Mouse (Mus musculus) C2C12 (cell line): ENCODE data around the gene Tceal3.
"Not testable (repeated sequence)": the region's sequence is repeated elsewhere in the genome, so short reads cannot be mapped to it uniquely, and the experiment has no call there.

Source experiments
- CEBPB ChIP-seq: IDR thresholded peaks from one replicate; pipeline ENCODE4 v1.6.1; 2011; ENCODE audit warnings: low read depth, mild to moderate bottlenecking, control low read depth, moderate library complexity
- CTCF ChIP-seq: IDR thresholded peaks from one replicate; pipeline ENCODE4 v1.5.1; 2011; ENCODE audit not compliant: control insufficient read depth, insufficient read depth, insufficient read length
- MAX ChIP-seq: IDR thresholded peaks from one replicate; pipeline ENCODE4 v1.6.1; 2011; ENCODE audit warnings: mild to moderate bottlenecking, control low read depth
- MYOG ChIP-seq: IDR thresholded peaks from one replicate; pipeline ENCODE4 v1.6.1; 2011; ENCODE audit not compliant: control insufficient read depth, insufficient read length; ENCODE audit errors: extremely low read depth
- USF1 ChIP-seq: IDR thresholded peaks from one replicate; pipeline ENCODE4 v1.6.1; 2011; ENCODE audit warnings: low read depth, mild to moderate bottlenecking, control low read depth, moderate library complexity

- not testable (repeated sequence) for TF ChIP-seq CEBPB, CTCF, USF1, MYOG, MAX
Measured at GRCm38 (mm10) chrX:136645857-136646256, 55.2 kb downstream of the Tceal3 start.
